Mouse (Mus musculus): ENCODE measurements around the gene Armh3. TPM values are rescaled to one million over a fixed set of nuclear protein-coding genes. Genes with fewer than 3 reads are reported as not detected.

The Armh3 gene
- polyA plus RNA-seq, 1 experiment: 11.2 TPM

DNA sequence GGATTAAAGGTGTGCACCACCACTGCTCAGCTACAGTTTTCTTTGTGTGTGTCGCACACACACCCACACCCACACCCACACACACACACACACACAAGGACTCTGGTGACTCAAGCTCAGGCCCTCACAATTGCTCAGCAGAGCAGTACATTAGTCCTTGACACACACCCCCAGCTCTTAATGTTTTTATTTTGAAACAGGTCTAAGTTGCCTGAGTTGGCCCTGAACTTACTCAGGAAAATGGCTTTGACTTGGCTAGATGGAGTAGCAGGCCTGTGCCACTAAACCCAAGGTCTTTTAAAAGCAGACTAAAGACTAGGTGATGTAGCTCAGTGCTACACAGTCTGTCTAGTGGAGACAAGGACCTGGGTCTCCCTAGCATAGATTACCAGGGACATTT is 102.6 kb downstream of the Armh3 start:
- Histone ChIP-seq H3K36me3 (ENCODE audit: control insufficient read depth, insufficient read depth, low read length) (no peaks in the 10 kb centered on the region), H3K4me1 (replicated peaks; ENCODE audit: control insufficient read depth, insufficient read depth, low read length) (no peaks in the 10 kb centered on the region), H3K27ac (ENCODE audit: control insufficient read depth, insufficient read depth, low read length) (no peak overlapping the region), H3K4me3 (ENCODE audit: control insufficient read depth, insufficient read depth, low read length) (no peak overlapping the region), H3K27me3 (ENCODE audit: control insufficient read depth, insufficient read depth, low read length) (no peaks in the 10 kb centered on the region)
- TF ChIP-seq POLR2A (IDR thresholded peaks at IDR 0.05; ENCODE audit: control insufficient read depth, extremely low read depth, insufficient read depth, low read length, poor library complexity) (no peak), CTCF (IDR thresholded peaks at IDR 0.05; ENCODE audit: borderline replicate concordance, control insufficient read depth, extremely low read depth, insufficient read depth, low read length, poor library complexity) (no peak)
- 85% methylated on average over 1 of the region's 1 CpGs for WGBS
- DNase-seq: no peak

GRCm38 (mm10) chr19:45882056-45882455 is 116.2 kb downstream of the Armh3 start:
- Histone ChIP-seq H3K27ac (ENCODE audit: control insufficient read depth, insufficient read depth, low read length) (no peak overlapping the region), H3K4me3 (ENCODE audit: control insufficient read depth, insufficient read depth, low read length) (no peak overlapping the region), H3K36me3 (ENCODE audit: control insufficient read depth, insufficient read depth, low read length) (no peaks in the 10 kb centered on the region; the same call in 1 of the 2 replicates), H3K27me3 (ENCODE audit: control insufficient read depth, insufficient read depth, low read length) (no peaks in the 10 kb centered on the region), H3K4me1 (replicated peaks; ENCODE audit: control insufficient read depth, insufficient read depth, low read length) (no peaks in the 10 kb centered on the region)
- no peak for TF ChIP-seq POLR2A (IDR thresholded peaks at IDR 0.05; ENCODE audit: control insufficient read depth, extremely low read depth, insufficient read depth, low read length, poor library complexity)
- no peak for TF ChIP-seq CTCF (IDR thresholded peaks at IDR 0.05; ENCODE audit: borderline replicate concordance, control insufficient read depth, extremely low read depth, insufficient read depth, low read length, poor library complexity)
- WGBS: 48% methylated on average over 3 of the region's 3 CpGs
- DNase-seq: no peak

- no peak overlapping the region for H3K4me3 ChIP-seq (ENCODE audit: control insufficient read depth, insufficient read depth, low read length)
- H3K36me3 ChIP-seq (ENCODE audit: control insufficient read depth, insufficient read depth, low read length): no peaks in the 10 kb centered on the region
- no peak overlapping the region for H3K27ac ChIP-seq (ENCODE audit: control insufficient read depth, insufficient read depth, low read length)
- TF ChIP-seq POLR2A (IDR thresholded peaks at IDR 0.05; ENCODE audit: control insufficient read depth, extremely low read depth, insufficient read depth, low read length, poor library complexity) (no peak), CTCF (IDR thresholded peaks at IDR 0.05; ENCODE audit: borderline replicate concordance, control insufficient read depth, extremely low read depth, insufficient read depth, low read length, poor library complexity) (no peak)
- no peaks in the 10 kb centered on the region for H3K27me3 ChIP-seq (ENCODE audit: control insufficient read depth, insufficient read depth, low read length)
- no peaks in the 10 kb centered on the region for H3K4me1 ChIP-seq (replicated peaks; ENCODE audit: control insufficient read depth, insufficient read depth, low read length)
- no peak for DNase-seq
- WGBS: 75% methylated on average over 1 of the region's 1 CpGs
Measured at GRCm38 (mm10) chr19:45873320-45873719, 125.0 kb downstream of the Armh3 start.

DNA sequence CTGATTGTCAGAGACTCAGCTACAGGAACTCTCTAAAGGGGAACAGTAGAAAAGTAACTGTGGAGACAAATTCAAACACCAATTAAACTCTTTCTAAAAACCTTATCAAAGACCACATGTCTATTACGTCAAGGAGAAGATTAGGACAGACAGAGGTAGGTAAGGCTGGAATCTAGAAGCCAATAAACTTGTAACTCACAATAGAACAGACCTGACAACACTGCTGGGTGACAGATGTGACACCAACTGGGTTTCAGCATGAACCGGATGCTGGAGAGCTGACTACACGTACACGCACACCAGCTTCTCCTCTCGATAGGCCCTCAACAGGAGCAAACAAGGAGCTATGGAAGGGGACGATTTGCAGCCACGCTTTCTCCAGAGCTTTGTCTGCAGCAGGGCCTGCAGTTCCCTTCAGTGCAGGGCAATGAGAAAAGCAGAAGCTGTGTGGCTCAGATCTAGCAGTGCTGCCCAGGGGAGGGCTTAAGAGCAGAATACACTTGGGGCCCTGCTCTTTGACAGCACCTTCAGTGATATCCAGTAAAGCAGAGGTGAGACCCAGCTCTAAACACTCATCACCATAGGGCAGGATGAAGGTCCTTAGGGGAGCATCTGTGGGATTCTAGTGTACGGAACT is 142.9 kb downstream of the Armh3 start:
- no peak for DNase-seq
- Histone ChIP-seq H3K27me3 (ENCODE audit: control insufficient read depth, insufficient read depth, low read length) (no peaks in the 10 kb centered on the region), H3K4me1 (replicated peaks; ENCODE audit: control insufficient read depth, insufficient read depth, low read length) (peaks cover 13% of the 10 kb centered on the region), H3K4me3 (ENCODE audit: control insufficient read depth, insufficient read depth, low read length) (no peak overlapping the region), H3K27ac (ENCODE audit: control insufficient read depth, insufficient read depth, low read length) (peak overlapping the region; percentile 59; the same call in 1 of the 2 replicates), H3K36me3 (ENCODE audit: control insufficient read depth, insufficient read depth, low read length) (no peaks in the 10 kb centered on the region)
- TF ChIP-seq CTCF (IDR thresholded peaks at IDR 0.05; ENCODE audit: borderline replicate concordance, control insufficient read depth, extremely low read depth, insufficient read depth, low read length, poor library complexity) (peak; percentile 28; the same call in 1 of the 2 replicates), POLR2A (IDR thresholded peaks at IDR 0.05; ENCODE audit: control insufficient read depth, extremely low read depth, insufficient read depth, low read length, poor library complexity) (no peak)
- 66% methylated on average over 8 of the region's 8 CpGs for WGBS

- H3K4me3 ChIP-seq (ENCODE audit: control insufficient read depth, insufficient read depth, low read length): no peak overlapping the region
- H3K4me1 ChIP-seq (replicated peaks; ENCODE audit: control insufficient read depth, insufficient read depth, low read length): peaks cover 13% of the 10 kb centered on the region
- H3K27me3 ChIP-seq (ENCODE audit: control insufficient read depth, insufficient read depth, low read length): no peaks in the 10 kb centered on the region
- peak overlapping the region; percentile 74 for H3K27ac ChIP-seq (ENCODE audit: control insufficient read depth, insufficient read depth, low read length)
- peak; percentile 54 for DNase-seq
- TF ChIP-seq CTCF (IDR thresholded peaks at IDR 0.05; ENCODE audit: borderline replicate concordance, control insufficient read depth, extremely low read depth, insufficient read depth, low read length, poor library complexity) (peak; percentile 33; the same call in 1 of the 2 replicates), POLR2A (IDR thresholded peaks at IDR 0.05; ENCODE audit: control insufficient read depth, extremely low read depth, insufficient read depth, low read length, poor library complexity) (no peak)
- no peaks in the 10 kb centered on the region for H3K36me3 ChIP-seq (ENCODE audit: control insufficient read depth, insufficient read depth, low read length)
- 8% methylated on average over 7 of the region's 7 CpGs for WGBS
Measured at GRCm38 (mm10) chr19:45854521-45854920, 143.8 kb downstream of the Armh3 start.

DNA sequence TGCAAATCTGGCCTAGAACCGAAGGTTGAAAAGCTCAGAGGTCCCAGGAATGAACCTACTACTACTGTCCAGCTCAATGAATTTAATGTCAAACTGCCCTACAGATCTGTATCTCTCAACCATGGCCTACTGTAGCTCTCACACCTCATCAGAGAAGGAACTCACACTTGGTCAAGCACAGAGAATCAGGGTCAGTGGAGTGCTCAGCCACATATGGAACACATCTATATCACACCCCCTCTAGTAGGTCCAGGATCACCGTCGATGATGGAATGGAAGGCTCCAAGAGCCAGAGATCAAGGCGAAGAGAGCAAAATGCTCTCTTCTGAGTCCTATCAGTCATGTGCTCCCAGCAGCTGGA is 150.6 kb downstream of the Armh3 start:
- H3K27me3 ChIP-seq (ENCODE audit: control insufficient read depth, insufficient read depth, low read length): no peaks in the 10 kb centered on the region
- WGBS: 96% methylated on average over 4 of the region's 4 CpGs
- H3K27ac ChIP-seq (ENCODE audit: control insufficient read depth, insufficient read depth, low read length): no peak overlapping the region
- H3K4me3 ChIP-seq (ENCODE audit: control insufficient read depth, insufficient read depth, low read length): no peak overlapping the region
- TF ChIP-seq POLR2A (IDR thresholded peaks at IDR 0.05; ENCODE audit: control insufficient read depth, extremely low read depth, insufficient read depth, low read length, poor library complexity): no peak
- no peak for TF ChIP-seq CTCF (IDR thresholded peaks at IDR 0.05; ENCODE audit: borderline replicate concordance, control insufficient read depth, extremely low read depth, insufficient read depth, low read length, poor library complexity)
- no peaks in the 10 kb centered on the region for H3K36me3 ChIP-seq (ENCODE audit: control insufficient read depth, insufficient read depth, low read length)
- DNase-seq: no peak
- peaks cover 15% of the 10 kb centered on the region for H3K4me1 ChIP-seq (replicated peaks; ENCODE audit: control insufficient read depth, insufficient read depth, low read length)

Data from thymus, adult 2 months (tissue).